Mouse (Mus musculus) heart, embryonic 13.5 days (tissue): ENCODE data around the gene Six6. TPM values are rescaled to one million over a fixed set of nuclear protein-coding genes. Genes with fewer than 3 reads are reported as not detected.

Source experiments
- ATAC-seq: fragments of 200-750 bp; cut with Nextera tagmentation; 2 replicates; pipeline ENCODE4 v1.8.0; 2017; ENCODE audit warnings: moderate TSS enrichment; ENCODE audit not compliant: insufficient number of reproducible peaks, low FRiP score, low TSS enrichment; ENCODE audit errors: extremely low read depth
- H3K27ac ChIP-seq: fragments of 300-500 bp; sonication (generic); replicated peaks from 2 replicates; pipeline ENCODE4 v1.5.1; 2015; ENCODE audit warnings: moderate library complexity, mild to moderate bottlenecking, inconsistent platforms
- H3K27me3 ChIP-seq: fragments of 300-500 bp; sonication (generic); replicated peaks from 2 replicates; pipeline ENCODE4 v1.6.1; 2015; ENCODE audit warnings: mild to moderate bottlenecking, inconsistent platforms
- H3K36me3 ChIP-seq: fragments of 300-500 bp; sonication (generic); 2 replicates; pipeline ENCODE4 v1.6.1; 2015; ENCODE audit warnings: mild to moderate bottlenecking, inconsistent platforms
- H3K4me1 ChIP-seq: fragments of 300-500 bp; sonication (generic); 2 replicates; pipeline ENCODE4 v1.6.1; 2015; ENCODE audit warnings: inconsistent platforms
- H3K4me2 ChIP-seq: fragments of 300-500 bp; sonication (generic); 2 replicates; pipeline ENCODE4 v1.6.1; 2015; ENCODE audit warnings: inconsistent platforms, mild to moderate bottlenecking, moderate library complexity
- H3K4me3 ChIP-seq: fragments of 300-500 bp; sonication (generic); 2 replicates; pipeline ENCODE4 v1.5.1; 2015; ENCODE audit warnings: moderate library complexity, mild to moderate bottlenecking, inconsistent platforms
- H3K9ac ChIP-seq: fragments of 300-500 bp; sonication (generic); 2 replicates; pipeline ENCODE4 v1.6.1; 2015; ENCODE audit warnings: inconsistent platforms, mild to moderate bottlenecking, moderate library complexity
- H3K9me3 ChIP-seq: fragments of 300-500 bp; sonication (generic); 2 replicates; pipeline ENCODE4 v1.6.1; 2016; ENCODE audit warnings: inconsistent platforms
- WGBS: fragments of 180-500 bp; shearing (Covaris S2); methylation state at CpG from one replicate; pipeline ENCODE4 v1.1.7; 2015; ENCODE audit warnings: mixed read lengths; 5-methylcytosine and 5-hydroxymethylcytosine counted together
- polyA plus RNA-seq: library from polyadenylated mRNA; unstranded; fragments of >200 nt; fragmentation: Nextera tagmentation; extraction: Ambion mirVana; gene quantifications from 2 replicates; pipeline ENCODE4 v1.2.1, GENCODE M21; 2015

Gene Six6
- polyA plus RNA-seq, 1 experiment from 2014 or later, result not detected

DNA sequence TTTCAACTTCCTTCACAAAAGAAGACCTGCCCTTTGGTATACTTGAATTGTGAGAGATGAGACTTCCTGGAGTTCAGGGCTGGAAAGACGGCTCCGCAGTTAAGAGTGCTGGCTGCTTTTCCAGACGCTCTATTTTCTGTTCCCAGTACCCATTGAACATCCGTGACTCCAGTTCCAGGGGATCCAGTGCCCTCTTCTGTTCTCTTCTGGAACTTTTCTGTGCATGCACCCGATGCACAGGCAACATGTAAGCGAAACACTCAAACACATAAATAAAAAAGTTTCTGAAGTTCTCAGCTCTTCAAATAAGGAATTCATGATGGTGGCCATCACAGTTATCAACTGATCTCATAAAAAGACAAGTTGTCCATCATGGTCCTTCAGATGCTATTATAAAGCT lies 23.1 kb downstream of the Six6 start:
- no peak for ATAC-seq
- Histone ChIP-seq H3K27ac (no peak overlapping the region), H3K36me3 (no peaks in the 10 kb centered on the region), H3K27me3 (peaks cover 7% of the 10 kb centered on the region), H3K4me3 (no peak overlapping the region), H3K4me2 (no peak overlapping the region), H3K9me3 (peaks cover 6% of the 10 kb centered on the region; the same call in 1 of the 2 replicates), H3K9ac (no peak overlapping the region), H3K4me1 (no peaks in the 10 kb centered on the region)
- 62% methylated on average over 6 of the region's 6 CpGs for WGBS

DNA sequence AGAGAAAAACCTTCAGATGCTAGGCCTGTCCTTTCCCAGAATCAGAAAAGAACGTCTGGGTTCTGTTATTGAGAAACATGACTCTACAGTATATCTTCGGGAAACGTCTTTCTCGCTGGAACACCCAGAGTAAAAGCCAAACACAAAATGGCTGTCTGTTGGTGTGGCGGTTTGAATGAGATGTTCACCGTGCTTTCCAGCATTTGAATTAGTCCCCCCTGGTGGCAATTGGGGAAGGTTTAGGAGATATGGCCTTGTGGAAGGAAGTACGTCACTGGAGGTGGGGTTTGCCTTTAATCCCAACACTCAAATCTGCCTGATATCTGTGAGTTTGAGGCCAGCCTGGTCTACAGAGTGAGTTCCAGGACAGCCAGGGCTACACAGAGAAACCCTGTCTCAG lies 27.8 kb downstream of the Six6 start:
- 78% methylated on average over 7 of the region's 7 CpGs for WGBS
- H3K27ac ChIP-seq, result no peak overlapping the region
- H3K9me3 ChIP-seq, result no peaks in the 10 kb centered on the region
- H3K36me3 ChIP-seq, result no peaks in the 10 kb centered on the region
- no peak overlapping the region for H3K4me3 ChIP-seq
- H3K4me1 ChIP-seq, result no peaks in the 10 kb centered on the region
- peaks cover 20% of the 10 kb centered on the region for H3K27me3 ChIP-seq
- H3K9ac ChIP-seq, result no peak overlapping the region
- no peak overlapping the region for H3K4me2 ChIP-seq
- no peak for ATAC-seq

DNA sequence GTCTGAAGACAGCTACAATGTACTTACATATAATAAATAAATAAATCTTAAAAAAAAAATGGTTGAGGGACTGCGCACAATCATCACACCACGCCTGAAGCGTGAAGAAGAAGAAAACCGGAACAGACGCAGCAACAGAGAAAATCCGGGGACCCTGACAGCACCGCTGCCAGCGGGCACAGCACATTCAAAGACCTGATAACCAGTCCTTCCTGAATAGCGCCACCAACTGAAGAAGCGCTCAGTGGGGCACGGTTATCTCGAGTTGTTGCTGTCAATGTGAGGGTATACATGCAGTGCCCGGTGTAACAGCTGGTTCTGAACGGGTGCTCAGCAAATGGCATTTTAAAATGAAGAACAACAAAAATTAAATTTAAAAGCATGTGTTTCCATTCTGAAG lies 30.9 kb downstream of the Six6 start:
- Histone ChIP-seq H3K9ac (no peak overlapping the region), H3K4me3 (no peak overlapping the region), H3K4me2 (no peak overlapping the region), H3K4me1 (no peaks in the 10 kb centered on the region), H3K27ac (no peak overlapping the region), H3K36me3 (no peaks in the 10 kb centered on the region), H3K27me3 (peaks cover 27% of the 10 kb centered on the region), H3K9me3 (no peaks in the 10 kb centered on the region)
- no peak for ATAC-seq
- WGBS, result 58% methylated on average over 14 of the region's 14 CpGs

DNA sequence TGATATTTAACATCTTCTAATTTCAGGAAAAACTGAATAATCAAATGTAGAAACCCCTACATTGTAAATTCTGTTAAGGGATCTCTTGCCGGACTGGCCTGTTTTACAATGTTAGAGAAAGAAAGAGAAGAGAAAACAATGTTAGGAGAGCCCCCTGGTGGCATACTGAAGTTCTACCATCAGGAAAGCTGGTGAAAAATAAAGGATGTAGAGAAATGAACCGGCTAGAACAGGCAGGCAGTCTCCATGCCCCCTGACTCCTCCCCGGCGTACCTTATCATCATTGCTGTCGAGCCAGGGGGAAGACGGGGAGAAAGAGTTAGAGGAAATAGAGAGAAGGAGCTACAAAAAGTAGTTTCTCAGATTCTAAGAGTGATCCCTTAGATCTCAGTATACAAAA lies 33.5 kb downstream of the Six6 start:
- Histone ChIP-seq H3K4me1 (peaks cover 8% of the 10 kb centered on the region), H3K27ac (no peak overlapping the region), H3K9me3 (no peaks in the 10 kb centered on the region), H3K4me2 (no peak overlapping the region), H3K36me3 (no peaks in the 10 kb centered on the region), H3K9ac (no peak overlapping the region), H3K4me3 (no peak overlapping the region), H3K27me3 (peaks cover 22% of the 10 kb centered on the region)
- under 1% methylated on average over 6 of the region's 6 CpGs for WGBS
- ATAC-seq, result no peak

DNA sequence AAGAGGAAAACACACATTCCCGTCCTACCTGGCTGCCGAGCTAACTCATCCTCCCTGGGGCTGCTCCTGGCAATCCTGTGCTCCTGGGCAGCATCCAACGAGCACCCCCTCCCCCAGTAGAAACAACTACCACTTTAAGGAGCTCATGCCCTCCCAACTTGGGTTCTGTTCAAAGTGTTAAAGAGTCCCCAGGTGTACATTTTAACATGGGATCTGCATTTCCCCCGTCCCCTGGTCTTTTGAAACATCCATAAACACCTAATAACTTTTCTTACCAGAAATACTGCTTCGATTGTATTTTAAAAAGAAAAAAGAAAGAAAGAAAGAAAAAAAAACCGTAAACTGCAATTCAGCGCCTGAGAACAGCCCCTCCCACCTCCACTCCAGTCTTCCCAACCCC lies 36.5 kb downstream of the Six6 start:
- no peak for ATAC-seq
- H3K4me3 ChIP-seq, result peak overlapping the region; percentile 49
- H3K9me3 ChIP-seq, result no peaks in the 10 kb centered on the region
- H3K9ac ChIP-seq, result peak overlapping the region; percentile 75
- H3K27ac ChIP-seq, result no peak overlapping the region
- no peaks in the 10 kb centered on the region for H3K36me3 ChIP-seq
- H3K27me3 ChIP-seq, result peaks cover 14% of the 10 kb centered on the region
- WGBS, result 7% methylated on average over 7 of the region's 7 CpGs
- H3K4me2 ChIP-seq, result peak overlapping the region; percentile 79
- H3K4me1 ChIP-seq, result peaks cover 8% of the 10 kb centered on the region

DNA sequence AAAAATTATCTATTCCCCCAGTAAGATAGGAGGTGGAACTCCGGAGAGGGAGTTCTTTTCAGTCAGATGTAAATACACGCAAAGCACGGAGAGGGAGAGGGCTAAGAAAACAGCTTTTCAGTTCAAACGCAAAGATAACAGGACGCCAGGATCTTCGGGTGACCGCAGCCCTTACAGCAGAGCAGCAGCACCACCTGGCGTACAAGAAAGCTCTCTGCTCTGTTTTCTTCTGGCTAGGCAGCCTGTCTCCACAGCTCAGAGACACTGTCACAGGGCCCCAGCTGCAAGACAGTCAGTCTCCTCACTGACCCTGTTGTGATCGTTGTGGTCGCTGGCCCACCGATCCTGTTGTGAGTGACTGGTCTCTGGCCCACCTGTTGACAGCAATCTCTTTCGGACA lies 37.0 kb downstream of the Six6 start:
- H3K9ac ChIP-seq, result peak overlapping the region; percentile 75
- H3K4me3 ChIP-seq, result peak overlapping the region; percentile 49
- WGBS, result 1% methylated on average over 12 of the region's 12 CpGs
- no peak; the same call in 1 of the 2 replicates for ATAC-seq
- peak overlapping the region; percentile 79 for H3K4me2 ChIP-seq
- peaks cover 11% of the 10 kb centered on the region for H3K27me3 ChIP-seq
- H3K27ac ChIP-seq, result no peak overlapping the region
- H3K36me3 ChIP-seq, result no peaks in the 10 kb centered on the region
- H3K4me1 ChIP-seq, result peaks cover 8% of the 10 kb centered on the region
- no peaks in the 10 kb centered on the region for H3K9me3 ChIP-seq

DNA sequence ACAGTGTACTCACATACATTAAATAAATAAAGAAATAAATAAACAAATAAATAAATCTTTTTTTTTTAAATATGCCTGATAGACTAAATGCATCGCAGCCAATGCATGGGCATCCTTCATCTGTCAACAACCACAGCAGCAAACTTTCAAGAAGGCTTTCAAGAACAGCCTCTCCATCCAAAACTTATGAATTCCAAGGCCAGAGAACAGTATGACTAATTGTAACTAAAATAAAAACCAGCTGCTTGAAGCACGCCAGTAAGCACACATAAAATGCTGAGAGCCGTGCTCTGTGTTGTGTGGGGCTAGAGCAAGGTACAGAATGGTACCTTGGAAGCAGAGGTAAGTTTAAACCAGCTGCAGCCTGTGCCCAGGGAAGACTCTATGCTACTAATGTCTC lies 38.2 kb downstream of the Six6 start:
- Histone ChIP-seq H3K4me2 (no peak overlapping the region), H3K9ac (no peak overlapping the region), H3K9me3 (no peaks in the 10 kb centered on the region), H3K27ac (no peak overlapping the region), H3K4me3 (no peak overlapping the region), H3K4me1 (peaks cover 13% of the 10 kb centered on the region), H3K36me3 (no peaks in the 10 kb centered on the region), H3K27me3 (0 out of 2 replicates have a peak, but pooled peaks cover 6% of the 10 kb centered on the region)
- no peak for ATAC-seq
- WGBS, result 74% methylated on average over 3 of the region's 3 CpGs

DNA sequence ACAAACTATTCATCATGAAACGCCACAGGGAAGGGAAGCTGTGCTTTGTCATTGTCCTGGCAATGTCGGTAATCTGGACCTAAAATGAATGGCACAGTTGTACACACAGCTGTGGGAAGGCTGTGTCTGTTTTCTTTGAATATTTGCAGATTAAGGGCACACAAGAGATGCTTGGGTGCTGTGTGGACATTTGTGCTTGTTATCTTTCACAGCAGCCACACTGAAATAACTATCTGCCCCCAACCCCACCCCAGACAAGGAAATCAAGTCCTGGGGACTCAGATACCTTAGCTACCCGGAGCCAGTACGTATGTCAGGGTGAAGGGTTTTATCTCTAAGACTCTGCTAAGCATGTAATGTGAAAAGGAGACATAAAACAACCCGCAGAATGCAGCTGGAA lies 39.5 kb downstream of the Six6 start:
- no peak for ATAC-seq
- 59% methylated on average over 5 of the region's 5 CpGs for WGBS
- no peak overlapping the region for H3K4me3 ChIP-seq

DNA sequence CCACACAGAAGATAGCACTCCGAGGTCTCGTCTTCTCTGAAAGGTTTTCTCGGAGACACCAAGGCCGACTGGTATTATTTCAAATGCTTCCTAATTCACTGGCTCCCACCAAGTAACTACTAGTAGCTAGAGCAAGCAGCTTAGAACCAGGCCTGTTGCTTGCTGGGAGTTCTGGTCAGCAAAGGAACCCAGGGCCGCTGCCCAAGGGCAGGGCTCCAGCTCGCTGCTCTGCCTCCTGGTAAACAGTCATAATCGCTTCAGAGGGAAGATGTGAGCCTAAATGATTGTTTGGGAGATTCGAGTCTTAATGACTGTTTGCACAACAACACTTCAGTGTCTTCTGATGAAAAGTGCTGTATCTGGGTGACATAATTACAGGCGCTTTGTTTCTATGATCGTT lies 42.9 kb downstream of the Six6 start:
- Histone ChIP-seq H3K27me3 (no peaks in the 10 kb centered on the region), H3K36me3 (no peaks in the 10 kb centered on the region), H3K4me3 (no peak overlapping the region), H3K27ac (0 out of 2 replicates have a peak overlapping the region, but pooled peaks have one; percentile 8), H3K9me3 (no peaks in the 10 kb centered on the region), H3K4me1 (peaks cover 13% of the 10 kb centered on the region; the same call in 1 of the 2 replicates), H3K4me2 (no peak overlapping the region), H3K9ac (no peak overlapping the region)
- ATAC-seq, result no peak
- WGBS, result 79% methylated on average over 10 of the region's 10 CpGs

More for the DNA sequence above, 39.5 kb downstream of the Six6 start:
- Histone ChIP-seq H3K4me2 (no peak overlapping the region), H3K9ac (no peak overlapping the region), H3K36me3 (no peaks in the 10 kb centered on the region), H3K27ac (no peak overlapping the region), H3K4me1 (peaks cover 20% of the 10 kb centered on the region), H3K9me3 (no peaks in the 10 kb centered on the region), H3K27me3 (no peaks in the 10 kb centered on the region)

DNA sequence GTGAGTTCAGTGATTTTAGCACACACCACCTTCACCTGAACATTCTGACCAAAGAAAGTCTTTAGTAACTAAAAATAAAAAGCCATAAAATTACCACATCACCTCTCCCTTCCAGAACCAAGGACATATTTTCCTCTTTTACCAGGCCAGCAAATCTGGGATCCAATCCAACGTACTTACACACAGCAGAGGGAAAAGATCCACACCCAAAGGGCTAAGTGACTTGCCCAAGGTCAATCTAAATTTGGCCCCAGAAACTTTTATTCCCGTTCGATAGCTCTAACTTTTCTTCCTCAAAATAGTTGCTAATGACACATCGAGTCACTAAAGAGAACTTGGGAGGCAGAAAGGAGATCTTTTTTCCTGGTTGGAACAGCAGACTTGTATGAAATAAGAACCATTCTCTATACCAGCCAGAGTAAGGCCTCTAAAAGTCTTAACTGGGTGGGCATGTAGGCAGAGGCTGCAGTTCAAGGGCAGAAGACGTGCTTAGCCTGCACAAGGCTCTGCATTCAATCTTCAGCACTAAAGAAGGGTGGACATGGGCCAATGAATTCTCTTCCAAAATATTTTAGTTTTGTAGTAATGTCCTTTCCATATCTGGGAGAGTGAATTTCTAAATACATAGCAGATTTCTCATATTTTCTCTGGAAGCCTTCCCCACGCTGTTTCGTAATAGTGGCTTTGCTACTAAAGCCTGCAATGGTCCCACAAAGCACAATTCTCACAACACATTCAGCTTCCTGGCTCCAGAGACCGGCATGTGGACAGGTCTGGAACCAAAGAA lies 43.6 kb downstream of the Six6 start:
- WGBS, result 55% methylated on average over 8 of the region's 8 CpGs
- no peaks in the 10 kb centered on the region for H3K9me3 ChIP-seq
- peaks cover 13% of the 10 kb centered on the region; the same call in 1 of the 2 replicates for H3K4me1 ChIP-seq
- ATAC-seq, result no peak
- no peaks in the 10 kb centered on the region for H3K36me3 ChIP-seq
- no peak overlapping the region for H3K4me2 ChIP-seq
- H3K27ac ChIP-seq, result peak overlapping the region; percentile 44
- no peaks in the 10 kb centered on the region for H3K27me3 ChIP-seq
- H3K9ac ChIP-seq, result no peak overlapping the region
- H3K4me3 ChIP-seq, result no peak overlapping the region
